Mouse (Mus musculus) E14TG2a.4 (cell line): ENCODE measurements around the gene Ribc2.

ENCODE experiments used
- CTCF ChIP-seq: conservative IDR thresholded peaks from 2 replicates; pipeline ENCODE4 v1.5.1; 2014; ENCODE audit warnings: low read length
- POU5F1 ChIP-seq: IDR thresholded peaks from 2 replicates; pipeline ENCODE4 v1.6.1; 2014; ENCODE audit warnings: low read length, borderline replicate concordance

DNA sequence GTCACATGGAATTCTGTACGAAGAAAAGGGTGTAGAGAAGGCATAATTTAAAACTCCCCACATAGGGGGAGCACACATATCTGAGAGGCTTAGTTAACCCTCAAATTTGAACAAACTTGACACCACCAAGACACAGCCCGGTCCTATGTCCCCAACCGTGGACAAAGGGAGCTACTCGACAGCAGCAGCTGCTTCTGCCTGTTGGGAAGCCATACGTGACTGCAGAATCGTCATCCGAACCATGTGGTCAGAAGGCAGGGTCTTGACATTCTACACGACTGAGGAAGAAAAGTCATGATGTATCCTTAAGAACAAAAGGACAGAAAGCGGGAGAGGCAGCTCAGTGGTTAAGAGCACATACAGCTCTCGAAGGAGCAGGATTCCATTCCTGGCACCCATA lies 42.2 kb downstream of the Ribc2 start:
- no peak for TF ChIP-seq CTCF
- no peak for TF ChIP-seq POU5F1
